Mouse (Mus musculus) adrenal gland, postnatal 36 days (tissue): ENCODE measurements around the gene Pogk. TPM values are rescaled to one million over a fixed set of nuclear protein-coding genes. Genes with fewer than 3 reads are reported as not detected.

Source experiments
- DNase-seq, 2 experiments: peaks; one replicate each; pipeline ENCODE4 v3.0.0; 2021; ENCODE audit warnings: mixed read lengths in 1 of 2
- long read RNA-seq, 2 experiments: library from polyadenylated mRNA; stranded (forward); transcript quantifications; one replicate each; pipeline ENCODE4 v2.0.0; 2021; ENCODE audit warnings: borderline sequencing depth in 2 of 2
- total RNA-seq, 2 experiments: library from RNA; stranded (reverse); gene quantifications; 2 replicates each; pipeline ENCODE4 v1.2.3; 2021

The Pogk gene
- 10 to 100 TPM; 37.5 to 38.3 TPM for total RNA-seq
- long read RNA-seq, experiment 1, full-length matches to known transcripts: 3 of 4 reads
- long read RNA-seq, experiment 1, partial matches to known transcripts: 1 of 4 reads
- long read RNA-seq, experiment 1, other reads (novel, unspliced or antisense): 0 of 4 reads
- long read RNA-seq, experiment 2, full-length matches to known transcripts: 1 of 3 reads
- long read RNA-seq, experiment 2, partial matches to known transcripts: 1 of 3 reads
- long read RNA-seq, experiment 2, other reads (novel, unspliced or antisense): 1 of 3 reads

DNA sequence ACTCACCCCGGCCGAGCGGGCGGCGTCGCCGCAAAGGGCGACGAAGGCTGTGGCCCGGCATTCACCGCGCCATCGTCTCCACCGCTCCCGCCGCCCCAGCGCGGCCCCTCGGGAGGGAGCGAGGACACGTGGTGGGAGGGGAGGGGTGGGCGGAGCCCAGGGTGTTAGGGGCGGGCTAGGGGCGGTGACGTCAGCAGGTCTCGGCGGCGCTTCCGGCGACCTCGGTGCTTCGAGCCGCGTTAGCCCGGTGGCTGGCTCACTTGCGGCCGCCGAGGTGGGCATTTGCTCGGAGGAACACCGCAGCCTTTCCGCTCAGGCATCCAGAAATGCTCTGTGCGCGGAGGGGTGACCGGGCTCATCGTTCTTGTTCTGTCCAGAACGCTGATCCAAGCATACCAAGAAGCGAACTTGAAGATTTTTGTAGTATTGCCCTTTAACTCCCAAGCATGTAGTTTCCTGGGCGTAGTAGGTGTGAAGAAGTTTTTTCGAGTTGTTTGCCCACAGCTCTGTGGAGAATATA, at the start of gene Pogk:
Pogk (minus strand) TSS at position 163 of the 520 bp plus-strand sequence.
- peak; percentile 85 to 89 for DNase-seq

DNA sequence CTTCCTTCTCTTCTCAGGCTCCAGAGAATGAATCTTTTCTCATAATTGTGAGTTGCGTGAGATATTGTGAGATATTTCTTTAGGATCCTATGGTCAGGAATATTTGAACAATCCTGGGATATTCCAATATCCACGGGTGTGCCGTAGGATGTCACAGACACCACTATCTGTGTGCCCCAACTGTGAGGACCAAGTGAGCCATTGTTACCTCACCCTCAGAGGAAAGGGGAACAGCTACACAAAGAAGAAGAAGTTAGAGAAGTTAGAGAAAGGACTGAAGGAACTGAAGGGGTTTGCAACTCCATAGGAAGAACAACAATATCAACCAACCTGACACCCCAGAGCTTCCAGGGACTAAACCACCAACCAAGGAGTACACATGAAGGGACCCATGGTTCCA, 32.3 kb upstream of the Pogk start:
- no peak for DNase-seq

DNA sequence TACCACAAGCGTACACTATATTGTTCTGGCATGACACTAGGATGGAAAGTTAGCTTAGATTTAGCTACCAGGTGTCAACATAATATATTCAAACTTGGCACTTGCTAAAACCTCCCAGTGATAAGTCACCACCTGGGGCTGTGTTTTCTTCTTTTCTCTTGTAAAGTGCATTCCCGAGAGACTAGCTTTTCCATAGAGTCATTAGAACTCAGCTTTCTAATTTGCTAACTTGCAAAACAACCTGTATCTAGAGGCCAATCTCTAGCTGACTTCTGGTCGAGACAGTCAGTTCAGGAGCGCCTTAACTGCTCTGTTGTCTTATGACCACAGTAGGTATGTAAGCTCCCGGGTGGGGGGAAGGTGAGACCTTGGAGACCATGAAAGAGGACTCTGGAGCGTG, 29.8 kb upstream of the Pogk start:
- DNase-seq: no peak

DNA sequence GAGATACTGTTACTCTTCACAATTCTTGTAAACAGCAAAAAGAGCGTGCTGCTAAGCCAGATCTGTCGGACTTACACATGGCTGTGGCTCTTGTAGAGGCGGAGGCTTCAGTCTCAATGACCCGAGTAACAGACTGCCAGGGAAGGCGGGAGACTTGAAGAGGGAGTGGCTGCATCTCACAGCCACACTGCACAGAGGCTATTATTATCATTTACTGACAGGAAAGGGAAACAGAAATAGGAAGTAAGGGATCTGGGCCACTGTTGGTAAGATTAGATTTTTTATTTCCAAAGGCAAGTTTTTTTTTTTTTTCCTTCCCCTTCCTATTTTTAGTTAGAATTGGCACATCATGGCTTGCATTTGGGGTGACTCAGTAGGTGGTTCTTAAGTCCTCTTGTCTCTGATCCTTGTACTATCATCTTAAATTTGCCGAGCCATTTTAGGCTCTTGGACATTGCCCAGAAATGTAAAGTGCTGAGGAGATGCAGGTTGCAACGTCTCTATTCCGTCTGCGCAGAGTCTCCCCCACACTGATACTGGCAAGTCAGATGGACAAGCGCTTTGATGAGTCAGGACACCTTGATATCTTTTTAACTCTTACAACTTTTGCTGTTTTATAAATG, 20.3 kb upstream of the Pogk start:
- DNase-seq: peak in 1 of 2 experiments; percentile 4

DNA sequence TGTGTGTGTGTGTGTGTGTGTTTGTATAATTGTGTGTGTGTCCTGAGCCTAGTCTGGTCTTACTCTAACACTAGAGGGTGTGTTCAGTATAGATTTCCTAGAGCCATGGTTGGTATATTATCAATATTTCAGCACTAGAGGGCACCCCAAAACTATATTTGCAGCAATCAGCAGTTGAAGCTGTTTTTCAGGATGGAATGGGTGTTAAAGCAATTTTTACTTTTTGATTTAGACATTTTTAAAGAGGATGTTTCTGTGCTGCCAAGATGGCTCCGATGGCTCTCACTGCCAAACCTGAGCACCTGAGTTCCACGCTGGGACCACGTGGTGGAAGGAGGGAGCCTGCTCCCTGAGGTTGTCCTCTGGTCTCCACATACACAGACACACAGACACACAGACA, 19.4 kb upstream of the Pogk start:
- DNase-seq: no peak

DNA sequence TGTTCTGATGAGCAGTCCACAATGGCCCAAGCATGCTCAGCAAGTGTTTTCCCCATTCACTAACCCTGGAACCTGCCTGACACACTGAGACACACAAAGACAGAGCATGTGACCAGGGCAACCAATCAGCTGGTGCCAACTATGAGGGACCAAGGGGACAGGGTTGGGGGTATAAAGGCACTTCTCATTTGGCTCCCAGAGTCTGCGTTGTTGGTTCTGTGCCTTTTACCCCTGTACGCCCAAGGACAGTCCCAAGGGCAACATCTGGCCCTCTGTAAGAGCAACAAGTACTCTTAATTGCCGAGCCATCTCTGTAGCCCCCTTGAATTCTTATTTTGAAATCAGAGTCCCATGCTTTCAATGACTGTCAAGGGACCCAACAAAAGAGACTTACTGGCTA, 2.6 kb upstream of the Pogk start:
- no peak for DNase-seq

DNA sequence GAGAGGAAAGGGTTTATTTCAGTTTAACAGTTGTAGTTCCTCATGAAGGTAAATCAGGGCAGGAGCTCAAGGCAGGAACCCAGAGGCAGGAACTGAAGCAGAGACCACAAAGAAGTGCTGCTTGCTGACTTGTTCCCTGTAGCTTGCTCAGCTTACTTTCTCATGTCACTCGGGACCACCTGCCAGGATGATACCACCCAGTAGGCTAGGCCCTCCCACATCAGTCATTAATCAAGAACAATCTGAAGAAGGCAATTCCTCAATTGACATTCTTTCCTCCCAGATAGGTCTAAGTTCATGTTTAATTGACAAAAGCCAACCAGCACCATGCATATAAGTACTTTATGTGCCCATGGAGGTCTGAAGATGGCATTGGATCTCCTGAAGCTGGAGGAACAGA, 1.9 kb upstream of the Pogk start:
- no peak for DNase-seq

DNA sequence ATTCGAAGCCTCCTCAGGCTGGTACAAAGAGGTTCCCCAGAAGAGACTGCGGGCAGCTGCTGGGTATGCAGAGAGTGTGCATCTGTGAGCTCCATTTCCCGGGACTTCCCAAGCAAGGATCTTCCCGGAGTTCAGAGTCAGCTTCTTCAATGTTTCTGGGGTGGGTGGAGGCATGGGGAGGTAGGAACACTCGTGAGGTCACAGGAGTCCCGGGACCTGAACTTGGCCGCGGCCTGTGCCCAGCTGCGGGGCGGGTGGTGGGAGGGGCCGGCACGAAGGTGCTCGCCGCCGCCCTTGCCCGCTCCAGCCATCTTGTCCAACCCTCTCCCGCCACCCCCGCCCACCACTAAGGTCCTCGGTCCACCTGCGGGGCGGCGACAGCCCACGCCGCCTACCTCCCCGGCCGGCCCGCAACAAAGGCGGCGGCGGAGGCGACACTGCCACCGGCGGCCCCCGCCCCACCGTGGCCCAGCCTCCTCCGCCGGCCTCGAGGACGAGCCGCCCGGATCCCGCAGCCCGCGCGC, 424 bp downstream of the Pogk start:
- DNase-seq: peak; percentile 54 to 69

DNA sequence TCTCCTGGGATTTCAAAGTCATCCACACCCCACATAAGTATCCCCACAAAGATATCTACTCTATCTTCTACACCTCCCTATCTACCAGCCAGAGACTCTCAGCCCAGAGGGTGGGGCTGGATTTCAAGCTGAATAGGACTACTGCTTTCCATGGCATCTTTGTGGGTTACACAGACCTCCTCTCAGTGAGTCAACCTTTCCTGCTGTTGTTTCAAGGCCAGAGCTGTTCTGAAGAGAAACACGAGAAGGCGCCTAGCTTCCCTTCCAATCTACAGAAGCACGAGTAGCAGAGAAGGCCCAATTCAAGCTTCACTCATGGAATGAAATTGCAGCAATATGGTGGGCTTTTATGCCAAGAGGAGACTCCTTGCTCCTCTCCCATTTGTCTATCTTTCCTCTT, 5.8 kb downstream of the Pogk start:
- peak; percentile 46 to 62 for DNase-seq

DNA sequence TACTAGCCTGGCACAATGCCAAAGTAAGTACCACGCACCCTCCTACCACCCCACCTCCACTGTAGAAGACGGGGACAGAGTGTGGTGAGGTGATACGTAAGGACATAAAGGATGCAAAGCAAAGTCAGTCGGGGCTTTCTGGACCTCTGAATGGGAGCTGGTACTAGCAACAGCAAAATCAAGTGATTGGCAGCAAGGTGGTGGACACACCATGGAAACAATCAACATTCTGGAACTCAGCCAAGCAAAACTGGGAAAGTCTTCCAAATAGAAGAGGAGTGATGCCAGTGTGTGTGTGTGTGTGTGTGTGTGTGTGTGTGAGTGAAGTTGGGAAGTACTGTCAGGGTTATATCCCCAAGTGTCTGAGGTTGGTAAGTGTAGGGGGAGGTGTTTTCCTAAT, 7.7 kb downstream of the Pogk start:
- DNase-seq: no peak

DNA sequence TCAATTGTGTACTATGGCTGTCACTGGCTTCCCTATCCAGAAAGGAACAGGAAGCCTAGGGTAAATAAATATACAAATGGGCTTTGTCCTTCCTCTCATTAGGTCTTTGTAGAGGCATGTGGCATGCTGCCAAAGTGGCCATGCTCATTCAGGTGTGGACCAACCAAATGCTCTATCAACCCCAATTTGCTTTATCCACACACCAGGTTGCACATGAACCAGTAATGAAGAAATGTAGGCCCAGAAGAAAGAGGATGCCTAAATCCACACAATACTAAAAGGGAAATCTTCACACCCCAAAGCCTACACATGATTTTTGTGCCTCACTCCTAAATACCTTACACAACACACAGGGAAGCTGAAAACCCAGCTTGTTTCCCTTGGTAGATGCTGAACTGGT, 8.2 kb downstream of the Pogk start:
- DNase-seq: no peak

DNA sequence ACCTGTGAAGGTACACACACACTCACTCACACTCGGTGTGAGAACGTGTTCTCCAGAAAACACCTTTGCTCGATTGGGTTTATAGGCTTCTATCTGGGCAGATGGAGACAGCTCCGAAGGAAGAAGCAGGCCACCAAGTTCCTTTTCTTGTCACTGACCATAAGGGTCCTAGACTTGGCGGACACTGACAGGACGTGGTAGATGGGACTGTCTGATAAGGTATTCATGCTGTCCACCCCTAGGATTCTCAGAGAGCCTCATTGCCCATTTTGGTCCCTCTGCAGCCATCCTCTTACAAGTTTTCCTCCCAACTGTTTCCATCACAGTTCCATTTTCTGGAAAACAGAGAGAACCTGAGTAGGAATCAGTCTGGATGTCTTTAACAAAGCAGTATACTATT, 13.3 kb downstream of the Pogk start:
- no peak for DNase-seq

DNA sequence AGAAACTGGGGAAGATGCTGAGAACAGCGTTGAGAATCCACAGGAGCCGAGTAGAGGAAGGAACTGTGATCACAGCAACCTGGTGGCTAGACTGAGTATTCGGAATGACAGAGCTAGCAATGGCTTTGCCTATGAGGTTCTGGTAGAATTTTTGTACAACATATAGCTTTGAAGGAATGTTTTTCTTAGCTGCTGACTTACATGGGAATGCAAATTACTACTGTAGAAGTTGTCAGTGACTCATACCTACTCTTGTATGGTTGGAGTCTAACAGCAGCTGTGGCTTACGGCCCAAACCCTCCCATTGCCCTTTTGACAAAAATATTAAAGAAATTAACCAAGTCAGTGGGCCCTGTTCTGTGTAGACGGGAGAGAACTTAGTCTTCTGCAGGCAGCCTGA, 14.0 kb downstream of the Pogk start:
- no peak for DNase-seq

DNA sequence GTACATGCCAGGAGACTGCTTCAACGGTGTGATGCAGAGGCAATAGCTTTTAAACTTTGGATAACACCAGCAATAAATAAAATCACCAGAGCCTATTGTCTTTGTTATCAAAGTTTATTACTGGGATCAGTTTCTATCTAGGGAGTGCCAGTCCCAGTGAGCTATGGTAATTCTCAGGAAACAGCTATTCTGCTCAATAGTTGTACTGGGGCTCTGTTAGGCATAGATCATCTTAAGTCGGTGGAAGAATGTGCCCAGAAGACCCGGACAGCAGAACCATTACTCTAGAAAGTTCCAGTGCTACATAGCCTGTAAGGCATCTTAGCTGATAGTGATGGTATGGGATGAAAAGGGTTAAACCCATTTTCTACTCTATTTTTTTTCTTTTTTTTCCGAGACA, 14.9 kb downstream of the Pogk start:
- DNase-seq: no peak

DNA sequence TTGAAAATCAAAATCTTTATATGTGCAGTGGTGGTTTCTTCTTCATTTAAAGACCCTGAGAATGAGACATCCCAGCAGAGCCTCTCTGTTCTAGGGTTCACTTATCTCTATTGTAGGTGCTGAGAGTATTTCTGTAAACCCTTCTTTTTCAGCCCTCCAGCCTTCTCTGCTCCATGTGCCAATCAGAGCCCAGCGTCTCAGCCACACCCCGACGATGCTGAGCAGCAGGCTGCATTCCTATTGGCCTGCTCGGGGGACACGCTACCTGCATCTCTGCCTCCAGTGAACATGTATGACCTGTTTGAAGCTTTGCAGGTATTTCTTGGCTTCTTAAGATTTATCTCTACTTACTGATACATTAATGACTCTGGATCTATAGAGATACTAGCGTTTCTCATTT, 18.0 kb downstream of the Pogk start:
- DNase-seq: no peak

DNA sequence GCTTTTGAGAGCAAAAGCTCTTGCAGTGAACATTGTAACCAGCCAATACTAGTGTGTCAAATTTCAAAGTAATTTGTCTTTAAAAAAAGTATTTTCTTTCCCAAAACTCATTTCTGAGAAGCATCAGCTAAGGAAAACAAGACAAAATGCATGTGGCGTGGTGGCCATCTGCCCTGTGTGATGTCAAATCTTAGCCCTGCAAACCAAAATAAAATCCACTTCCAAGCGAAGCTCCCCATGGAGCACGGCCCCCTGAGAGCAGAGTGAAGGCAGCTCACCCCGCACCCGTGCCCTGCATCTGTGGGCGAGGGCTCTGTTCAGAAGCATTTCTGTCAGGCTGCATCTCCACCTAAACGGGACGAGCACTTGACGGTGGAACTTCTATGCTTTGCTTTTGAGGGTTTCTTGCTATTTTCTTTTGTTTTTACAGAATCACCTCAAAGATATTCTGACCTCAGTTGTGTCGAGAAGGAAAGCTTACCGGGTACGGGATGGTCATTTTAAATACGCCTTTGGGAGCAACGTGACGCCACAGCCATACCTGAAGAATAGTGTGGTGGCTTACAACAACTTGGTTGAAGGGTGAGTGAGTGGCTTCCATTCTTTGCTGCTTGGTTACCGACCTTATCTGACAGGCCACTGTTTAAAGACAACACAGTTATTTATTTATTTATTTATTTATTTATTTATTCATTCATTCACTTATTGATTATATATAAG, 20.1 kb downstream of the Pogk start:
- DNase-seq: no peak

DNA sequence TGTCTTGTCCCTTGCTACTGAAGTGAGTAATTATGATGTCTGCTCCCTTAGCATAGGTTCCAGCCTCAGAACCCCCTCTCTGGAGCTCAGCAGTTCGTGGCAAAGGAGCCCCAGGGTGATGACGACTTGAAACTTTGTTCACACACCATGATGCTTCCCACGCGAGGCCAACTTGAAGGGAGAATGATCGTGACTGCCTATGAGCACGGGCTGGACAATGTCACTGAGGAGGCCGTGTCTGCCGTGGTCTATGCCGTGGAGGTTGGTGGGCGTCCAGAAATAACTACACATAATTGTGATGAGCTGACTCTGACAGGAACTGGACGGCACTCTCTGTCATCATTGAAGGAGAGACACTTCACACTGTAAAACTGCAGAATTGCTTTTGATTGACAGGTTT, 21.2 kb downstream of the Pogk start:
- DNase-seq: no peak

DNA sequence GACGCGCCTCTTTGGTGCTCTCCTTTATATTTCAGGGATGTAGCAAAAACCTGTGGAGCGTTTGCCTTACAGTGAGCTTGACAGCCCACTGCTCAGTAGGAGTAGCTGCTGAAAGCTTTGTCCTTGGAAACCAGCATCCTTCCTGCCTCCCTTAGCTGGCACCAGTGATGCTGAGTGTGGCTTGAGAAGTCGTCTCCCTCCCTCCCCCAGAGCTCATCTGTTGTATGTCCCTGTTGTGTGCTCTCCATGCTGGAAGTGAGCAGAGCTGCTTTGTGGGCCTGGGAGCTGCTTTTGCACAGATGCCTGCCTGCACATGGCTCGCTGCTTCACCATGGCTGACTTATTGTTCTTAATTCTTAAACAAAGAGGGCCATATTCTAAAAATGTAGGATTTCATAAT, 24.2 kb downstream of the Pogk start:
- DNase-seq: no peak

DNA sequence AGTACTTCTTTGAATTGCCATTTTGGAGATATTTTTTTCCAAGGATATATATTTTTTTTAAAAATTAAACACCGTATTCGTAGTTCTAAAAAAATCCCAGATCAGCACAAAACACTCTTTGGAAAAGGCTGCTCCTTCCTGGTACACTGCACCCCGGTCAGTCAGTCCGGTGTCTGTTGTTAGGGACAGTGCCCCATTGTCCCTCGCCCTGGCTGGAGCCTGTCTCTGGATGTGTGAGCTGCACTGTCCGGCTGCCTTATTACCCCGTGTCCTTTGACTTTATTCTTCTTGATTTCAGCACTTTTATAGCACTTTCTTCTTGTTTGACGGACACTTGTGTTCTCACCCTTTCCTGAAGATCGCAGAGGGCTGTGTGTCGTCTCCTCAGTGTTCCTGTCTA, 25.0 kb downstream of the Pogk start:
- DNase-seq: no peak

DNA sequence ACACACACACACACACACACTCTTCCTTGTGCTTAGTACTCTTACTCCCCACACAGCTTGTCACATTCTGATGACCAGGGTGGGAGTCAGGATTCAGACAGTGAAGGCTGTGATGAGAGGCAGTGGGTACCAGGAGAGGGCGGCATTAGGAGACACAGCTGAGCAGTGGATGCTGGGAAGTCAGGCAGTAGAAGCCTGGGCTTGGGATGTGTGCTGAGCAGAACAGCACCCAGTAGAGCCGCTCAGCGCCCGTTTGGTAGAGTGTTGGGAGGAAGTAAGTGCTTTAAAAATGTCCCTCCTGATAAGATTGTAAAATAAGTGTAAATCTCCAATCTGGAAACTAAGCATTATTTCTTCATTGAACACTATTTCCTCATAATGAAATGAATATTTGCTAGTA, 27.0 kb downstream of the Pogk start:
- DNase-seq: no peak

DNA sequence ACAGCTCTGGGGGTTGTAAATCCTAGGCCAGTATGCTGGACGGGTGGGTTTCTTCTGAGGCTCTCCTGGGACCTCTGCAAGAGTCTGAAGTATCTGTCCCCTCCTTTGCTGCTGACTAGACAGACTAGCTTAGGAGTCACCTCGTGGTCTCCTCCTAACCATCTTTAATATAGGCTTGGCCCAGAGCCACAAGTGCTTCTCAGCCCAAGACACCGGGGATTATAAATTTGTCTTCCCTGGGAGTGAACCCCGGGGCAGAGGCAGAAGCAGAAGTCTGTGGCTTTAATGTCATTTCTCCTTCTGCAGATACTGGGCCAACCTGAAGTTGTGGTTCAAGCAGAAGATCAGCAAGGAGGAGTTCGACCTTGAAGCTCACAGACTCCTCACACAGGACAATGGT, 27.8 kb downstream of the Pogk start:
- DNase-seq: no peak

DNA sequence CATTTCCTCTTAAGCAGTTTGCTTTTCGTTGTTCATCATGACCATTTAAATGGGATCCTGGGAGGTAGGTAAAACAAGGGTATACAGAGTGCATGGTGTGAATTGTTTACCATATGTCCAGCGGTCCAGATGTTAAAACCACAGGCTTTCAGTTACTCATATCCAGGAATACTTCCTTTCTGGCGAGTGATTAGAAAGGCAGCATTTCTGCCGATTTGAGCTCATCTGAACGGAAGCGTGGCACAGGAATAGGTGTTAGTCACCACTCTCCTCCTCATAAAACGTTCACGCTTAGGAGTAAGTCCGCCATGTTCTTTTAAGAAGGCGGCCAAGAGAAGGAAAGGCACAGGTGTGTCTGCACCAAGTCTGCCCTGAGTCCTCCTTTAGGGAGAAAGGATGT, 28.3 kb downstream of the Pogk start:
- DNase-seq: no peak

DNA sequence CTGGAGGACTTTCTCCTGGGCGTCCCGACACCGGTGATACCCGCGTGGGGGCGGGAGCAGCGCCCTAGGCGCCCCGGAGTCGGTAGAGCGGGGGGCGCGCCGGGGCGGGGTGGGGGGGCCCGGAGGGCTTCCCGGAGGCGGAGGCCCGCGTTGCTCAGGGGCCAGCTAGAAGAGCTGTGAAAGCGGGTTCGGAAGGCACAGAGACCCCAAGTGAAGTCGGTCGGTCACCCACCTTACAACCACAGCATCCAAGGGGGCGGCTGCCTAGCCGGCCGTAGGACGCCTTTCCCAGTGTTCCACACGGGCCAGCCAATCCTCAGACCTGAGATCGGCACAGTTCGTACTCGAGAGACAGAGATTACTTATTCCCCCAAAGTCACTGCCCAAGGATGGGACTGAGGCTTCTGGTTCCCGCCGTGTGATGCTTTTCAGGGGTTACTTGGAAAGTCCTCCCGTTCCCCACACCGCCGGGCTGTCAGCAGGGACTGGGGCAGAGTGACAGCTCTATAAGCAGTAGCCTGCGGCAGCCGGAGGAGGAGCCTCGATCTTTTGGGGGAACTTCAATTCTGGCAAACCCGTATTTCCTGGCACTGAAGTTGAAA, 29.9 kb downstream of the Pogk start:
- DNase-seq: peak; percentile 65 to 70
